Mouse (Mus musculus) gonadal fat pad, adult 2 months (tissue): ENCODE results near the gene Ugt1a10. TPM values are rescaled to one million over a fixed set of nuclear protein-coding genes. Genes with fewer than 3 reads are reported as not detected.
"Not testable (repeated sequence)": the region's sequence is repeated elsewhere in the genome, so short reads cannot be mapped to it uniquely, and the experiment has no call there.

Experiments used
- DNase-seq: peaks from one replicate; pipeline ENCODE4 v3.0.0-alpha.2; 2012; ENCODE audit warnings: low read depth
- polyA plus RNA-seq: library from polyadenylated mRNA; depleted of rRNA; stranded (reverse); fragments of >200 nt; gene quantifications from 2 replicates; pipeline ENCODE4 v1.2.3, GENCODE M21; 2012

The Ugt1a10 gene
- polyA plus RNA-seq, 1 experiment: not detected

DNA sequence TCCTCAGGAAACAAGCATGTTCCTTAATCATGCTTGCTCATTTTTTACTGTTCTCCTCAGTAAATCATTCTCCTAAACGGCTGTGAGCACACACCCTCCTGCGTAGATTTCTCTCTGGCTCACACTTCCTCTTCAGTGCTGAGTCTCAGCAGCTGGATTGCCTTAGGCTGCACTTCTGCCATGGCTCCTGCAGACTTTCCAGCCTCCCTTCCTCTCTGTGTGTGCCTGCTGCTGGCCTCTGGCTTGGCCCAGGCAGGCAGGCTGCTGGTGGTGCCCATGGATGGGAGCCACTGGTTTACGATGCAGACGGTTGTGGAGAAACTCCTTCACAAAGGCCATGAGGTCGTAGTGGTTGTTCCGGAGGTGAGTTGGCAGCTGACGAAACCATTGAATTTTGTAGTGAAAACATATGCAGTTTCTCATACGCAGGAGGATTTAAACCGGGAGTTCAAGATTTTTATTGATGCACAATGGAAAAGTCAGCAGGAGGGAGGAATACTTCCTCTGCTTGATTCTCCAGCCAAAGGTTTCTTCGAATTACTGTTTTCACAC, 39.8 kb downstream of the Ugt1a10 start, which contains the start of gene Ugt1a7c:
Gene Ugt1a7c (plus strand): TSS at position 122 of the 552 bp plus-strand sequence.
- DNase-seq: no peak

DNA sequence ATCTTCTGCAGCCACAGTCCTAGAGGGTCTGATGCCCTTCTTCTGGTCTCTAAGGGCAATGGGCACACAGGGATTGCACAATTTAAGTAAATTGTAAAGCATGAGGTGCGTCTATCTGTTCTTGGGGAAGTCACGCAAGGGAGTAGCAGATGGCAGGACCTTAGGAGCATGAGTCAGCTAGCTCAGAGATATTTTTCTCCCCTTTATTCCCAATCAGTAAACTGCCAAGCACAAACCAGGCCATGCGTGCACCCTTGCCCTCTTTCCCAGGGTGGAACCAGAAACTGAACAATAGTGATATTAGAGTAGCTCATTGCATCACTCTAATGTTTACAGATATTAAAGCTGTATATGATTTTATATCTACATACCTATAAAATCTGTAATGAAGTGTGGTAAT, 43.4 kb downstream of the Ugt1a10 start:
- not testable (repeated sequence) for DNase-seq

GRCm38 (mm10) chr1:88099691-88100090, 44.5 kb downstream of the Ugt1a10 start:
- DNase-seq: not testable (repeated sequence)

DNA sequence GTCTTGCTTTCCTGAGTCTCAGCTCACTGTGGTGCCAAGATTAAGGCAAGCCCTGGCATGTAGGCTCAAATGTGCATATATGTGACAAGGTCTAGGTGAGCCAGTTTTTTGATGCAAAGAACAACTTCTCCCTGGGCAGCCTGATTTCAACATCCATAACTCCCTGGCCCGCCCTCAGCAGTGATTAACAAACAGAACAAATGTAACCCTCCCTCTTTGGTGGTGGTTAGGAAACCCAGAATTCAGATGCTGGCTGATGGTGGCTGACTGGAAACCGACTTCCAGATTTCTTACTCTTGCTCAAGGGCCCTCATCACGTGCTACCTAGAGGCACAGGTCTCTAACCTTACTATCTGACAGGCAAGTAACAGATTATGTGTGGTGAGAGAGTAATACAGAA, 47.8 kb downstream of the Ugt1a10 start, which contains the start of gene Ugt1a6b:
Gene Ugt1a6b (plus strand): TSS at position 234 of the 400 bp plus-strand sequence.
- peak; percentile 79 for DNase-seq

GRCm38 (mm10) chr1:88103697-88104468, 48.7 kb downstream of the Ugt1a10 start:
- DNase-seq: not testable (repeated sequence)

DNA sequence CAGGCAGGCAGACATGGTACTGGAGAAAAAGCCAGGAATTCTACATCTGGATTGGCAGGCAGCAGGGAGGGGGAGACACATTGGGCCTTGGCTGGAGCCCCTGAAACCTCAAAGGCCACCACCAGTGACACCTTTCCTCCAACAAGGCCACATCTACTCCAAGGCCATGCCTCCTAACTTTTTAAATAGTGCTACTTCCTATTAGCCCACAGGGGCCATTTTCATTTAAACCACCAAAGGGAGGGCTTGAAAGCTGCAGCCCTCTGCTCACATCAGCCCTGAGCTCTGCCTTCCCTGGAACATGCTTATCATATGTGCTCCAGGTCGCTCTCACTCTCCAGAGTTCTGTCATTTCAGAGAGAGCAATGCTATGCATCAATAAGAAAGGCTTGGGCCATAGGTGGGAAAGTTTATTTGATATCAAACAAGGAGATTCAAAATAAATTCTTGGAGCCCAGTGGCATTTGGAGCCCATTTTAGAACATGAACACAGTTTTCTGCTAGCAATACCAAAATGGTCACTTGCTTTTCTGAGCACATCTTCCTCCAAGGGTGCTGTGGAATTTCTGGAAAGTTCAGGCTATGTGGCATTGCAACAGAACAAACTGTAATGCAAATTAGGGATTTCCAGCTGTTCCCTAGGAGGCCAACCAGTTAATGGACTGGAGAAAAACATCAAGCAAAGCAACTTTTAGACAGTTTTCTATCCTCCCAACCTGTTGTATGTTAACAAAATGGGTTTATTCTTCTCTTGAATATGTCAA, 49.7 kb downstream of the Ugt1a10 start:
- no peak for DNase-seq

DNA sequence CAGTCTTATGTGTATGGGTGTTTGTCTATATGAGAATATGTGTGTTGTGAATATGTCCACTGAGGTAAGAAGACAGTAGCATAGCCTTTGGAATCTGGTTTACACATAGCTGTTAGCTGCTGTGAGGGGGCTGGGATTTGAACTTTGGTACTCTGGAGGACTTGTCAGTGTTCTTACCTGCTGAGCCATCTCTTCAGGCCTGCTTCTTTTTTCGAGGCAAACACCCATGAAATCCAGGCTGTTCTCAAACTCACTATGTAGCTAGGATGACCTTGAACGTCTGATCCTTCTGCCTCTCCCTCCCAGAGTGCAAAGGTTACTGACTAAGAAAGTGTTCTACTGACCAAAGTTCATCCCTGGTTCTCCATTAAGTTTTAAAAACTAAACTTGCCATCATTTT, 50.5 kb downstream of the Ugt1a10 start:
- no peak for DNase-seq

DNA sequence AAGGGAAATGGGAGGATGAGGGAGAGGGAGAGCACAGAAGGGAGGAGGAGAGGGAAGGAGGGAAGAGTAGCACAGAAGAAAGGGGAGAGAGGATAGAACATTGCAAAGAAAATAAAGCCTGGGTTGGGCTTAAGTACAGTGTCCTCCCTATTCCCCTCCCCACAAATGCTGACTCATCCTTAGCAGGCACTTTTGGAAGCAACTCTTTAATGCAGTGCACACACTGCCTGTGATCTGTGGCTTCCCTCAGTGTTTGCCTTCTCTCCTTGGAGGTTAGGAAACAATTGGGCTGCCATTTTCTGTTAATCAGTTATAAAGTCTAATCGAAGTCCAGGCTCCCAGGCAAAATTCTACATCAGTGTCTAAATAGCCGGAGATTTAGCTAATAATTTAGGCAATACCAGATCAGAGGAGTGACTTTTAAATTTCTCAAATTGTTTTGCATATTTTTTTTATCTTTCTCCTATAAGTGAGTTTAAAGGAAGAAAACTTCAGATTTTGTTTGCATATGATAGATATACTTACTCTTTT, 53.9 kb downstream of the Ugt1a10 start:
- DNase-seq: not testable (repeated sequence)

- DNase-seq: not testable (repeated sequence)
Measured at GRCm38 (mm10) chr1:88109604-88110003, 54.4 kb downstream of the Ugt1a10 start.

DNA sequence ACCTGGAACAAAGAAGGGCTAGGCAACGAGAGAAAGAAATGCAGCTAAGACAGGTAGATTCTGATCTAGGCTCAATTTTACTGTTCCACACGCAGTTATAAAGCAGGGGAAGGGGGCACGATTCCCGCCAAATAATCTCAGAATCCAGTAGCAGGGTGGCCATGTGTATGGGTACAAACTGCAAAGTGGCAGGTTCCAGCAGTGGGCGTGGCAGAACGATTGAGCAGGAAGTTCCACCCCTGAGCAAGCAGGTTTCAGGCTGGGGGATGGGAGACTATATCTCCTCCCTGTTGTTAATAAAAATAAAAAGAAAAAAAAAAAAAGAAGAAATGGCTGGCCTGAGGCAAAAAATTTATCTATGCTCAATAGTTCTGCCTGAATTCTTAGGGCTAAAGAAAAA, 57.6 kb downstream of the Ugt1a10 start:
- DNase-seq: not testable (repeated sequence)

GRCm38 (mm10) chr1:88120550-88120949, 65.4 kb downstream of the Ugt1a10 start:
- not testable (repeated sequence) for DNase-seq

- not testable (repeated sequence) for DNase-seq
Measured at GRCm38 (mm10) chr1:88121521-88121920, 66.3 kb downstream of the Ugt1a10 start.

GRCm38 (mm10) chr1:88125827-88126360, 70.7 kb downstream of the Ugt1a10 start:
- DNase-seq: not testable (repeated sequence)

GRCm38 (mm10) chr1:88129091-88129490, 73.9 kb downstream of the Ugt1a10 start:
- DNase-seq: not testable (repeated sequence)

DNA sequence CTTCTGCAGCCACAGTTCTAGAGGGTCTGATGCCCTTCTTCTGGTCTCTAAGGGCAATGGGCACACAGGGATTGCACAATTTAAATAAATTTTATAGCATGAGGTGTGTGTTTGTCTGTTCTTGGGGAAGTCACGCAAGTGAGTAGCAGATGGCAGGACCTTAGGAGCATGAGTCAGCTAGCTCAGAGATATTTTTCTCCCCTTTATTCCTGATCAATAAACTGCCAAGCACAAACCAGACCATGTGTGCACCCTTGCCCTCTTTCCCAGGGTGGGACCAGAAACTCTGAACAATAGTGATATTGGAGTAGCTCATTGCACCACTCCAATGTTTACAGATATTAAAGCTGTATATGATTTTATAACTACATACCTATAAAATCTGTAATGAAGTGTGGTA, 75.0 kb downstream of the Ugt1a10 start:
- DNase-seq: not testable (repeated sequence)

DNA sequence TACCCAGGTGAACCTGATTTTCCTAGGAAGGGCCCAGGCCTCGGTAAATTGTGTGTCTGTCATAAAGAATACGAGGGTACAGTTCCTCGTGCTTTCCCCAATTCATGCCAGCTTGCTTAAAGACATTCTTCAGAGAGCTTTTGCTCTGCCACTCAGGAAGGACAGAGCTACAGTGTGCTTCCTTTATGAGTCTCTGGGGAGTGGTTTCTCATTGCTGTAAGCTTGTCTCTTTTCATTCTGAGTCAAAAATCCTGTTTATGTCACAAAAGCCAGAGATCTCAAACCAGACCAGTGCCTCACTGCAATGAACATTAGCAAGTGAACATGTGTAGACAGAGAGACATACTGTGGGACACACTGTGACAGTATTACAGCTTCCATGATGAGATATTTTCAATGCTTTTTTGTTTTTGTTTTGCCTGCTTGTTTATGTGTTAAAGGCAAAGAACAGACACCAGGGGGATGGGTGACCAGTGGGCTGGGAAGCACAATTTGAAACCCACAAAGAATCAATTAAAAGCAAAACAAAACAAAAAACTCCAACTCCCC, 78.8 kb downstream of the Ugt1a10 start:
- DNase-seq: no peak

DNA sequence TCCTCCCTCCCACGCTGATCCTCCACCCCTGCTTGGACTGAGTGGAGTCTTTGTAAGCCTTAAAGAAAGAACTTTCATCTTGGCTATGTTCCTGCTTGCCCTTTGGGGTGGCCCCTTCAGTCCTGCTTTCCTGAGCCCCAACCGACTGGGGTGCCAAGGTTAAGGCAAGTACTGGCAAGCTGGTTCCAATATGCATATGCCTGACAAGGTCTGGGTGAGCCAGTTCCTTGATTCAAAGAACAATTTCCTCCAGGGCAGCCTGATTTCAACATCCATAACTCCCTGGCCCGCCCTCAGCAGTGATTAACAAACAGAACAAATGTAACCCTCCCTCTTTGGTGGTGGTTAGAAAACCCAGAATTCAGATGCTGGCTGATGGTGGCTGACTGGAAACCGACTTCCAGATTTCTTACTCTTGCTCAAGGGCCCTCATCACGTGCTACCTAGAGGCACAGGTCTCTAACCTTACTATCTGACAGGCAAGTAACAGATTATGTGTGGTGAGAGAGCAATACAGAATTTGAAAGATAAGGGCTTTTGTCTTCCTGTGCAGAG, 79.3 kb downstream of the Ugt1a10 start, which contains the start of gene Ugt1a6a:
Gene Ugt1a6a (plus strand): TSS at position 353 of the 555 bp plus-strand sequence.
- peak; percentile 95 for DNase-seq

DNA sequence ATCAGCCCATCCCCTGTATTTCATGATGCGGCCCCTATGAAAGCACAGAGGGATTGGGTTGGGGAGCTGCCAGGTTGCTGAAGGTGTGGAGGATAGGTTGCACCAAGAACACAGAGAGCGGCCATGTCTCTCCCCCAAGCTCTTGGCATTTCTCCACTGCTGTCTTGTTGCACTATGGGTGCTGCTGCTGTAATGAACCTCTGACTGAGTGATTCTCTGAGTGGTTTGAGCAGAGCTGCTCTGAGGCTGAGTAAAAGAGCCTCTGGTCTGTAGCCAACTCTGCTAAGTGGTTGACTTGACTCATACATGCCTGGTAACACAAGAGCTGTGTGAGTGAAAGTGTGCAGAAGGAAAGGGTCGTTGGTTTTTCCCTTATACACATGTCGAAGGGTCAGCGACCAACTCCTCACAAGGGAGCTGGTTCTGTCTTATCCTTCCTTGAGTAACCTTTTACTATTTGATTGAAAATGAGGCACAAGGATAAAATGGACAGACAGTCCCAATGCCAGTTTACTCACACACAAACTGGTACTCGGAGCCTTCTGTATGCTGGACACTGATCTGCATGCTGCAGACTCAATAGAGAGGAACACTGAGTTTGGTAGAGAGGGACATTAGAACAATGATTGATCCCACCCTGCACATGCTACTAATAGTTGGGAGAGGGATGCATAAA, 80.2 kb downstream of the Ugt1a10 start:
- not testable (repeated sequence) for DNase-seq

GRCm38 (mm10) chr1:88136646-88137045, 81.5 kb downstream of the Ugt1a10 start:
- DNase-seq: no peak

DNA sequence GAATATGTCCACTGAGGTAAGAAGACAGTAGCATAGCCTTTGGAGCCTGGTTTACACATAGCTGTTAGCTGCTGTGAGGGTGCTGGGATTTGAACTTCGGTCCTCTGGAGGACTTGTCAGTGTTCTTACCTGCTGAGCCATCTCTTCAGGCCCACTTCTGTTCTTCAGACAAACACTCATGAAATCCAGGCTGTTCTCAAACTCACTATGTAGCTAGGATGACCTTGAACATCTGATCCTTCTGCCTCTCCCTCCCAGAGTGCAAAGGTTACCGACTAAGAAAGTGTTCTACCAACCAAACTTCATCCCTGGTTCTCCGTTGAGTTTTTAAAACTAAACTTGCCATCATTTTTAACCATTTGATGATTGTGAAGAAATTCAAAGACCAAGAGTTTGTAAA, 82.1 kb downstream of the Ugt1a10 start:
- no peak for DNase-seq
